Mouse (Mus musculus) embryonic facial prominence, embryonic 11.5 days (tissue): Measurements from ENCODE around the gene Tmem52. TPM values are rescaled to one million over a fixed set of nuclear protein-coding genes. Genes with fewer than 3 reads are reported as not detected.

Experiments
- polyA plus RNA-seq: library from polyadenylated mRNA; unstranded; fragments of >200 nt; fragmentation: Nextera tagmentation; extraction: Ambion mirVana; gene quantifications from 2 replicates; pipeline ENCODE4 v1.2.1, GENCODE M21; 2014

Gene Tmem52
- polyA plus RNA-seq, 1 experiment from 2014 or later, result not detected

Other genes starting within 250 kb of the Tmem52 start
- gene Ski, start 246.5 kb upstream of the Tmem52 start, polyA plus RNA-seq, result 15.4 and 15.9 TPM in 2 replicates
- 87.8 and 93.4 TPM in 2 replicates for gene Faap20, start 219.3 kb upstream of the Tmem52 start, polyA plus RNA-seq
- gene Prkcz, start 107.8 kb upstream of the Tmem52 start, polyA plus RNA-seq, result 8.1 and 12.9 TPM in 2 replicates
- gene Gabrd, start 71.0 kb upstream of the Tmem52 start, polyA plus RNA-seq, result not detected in 2 replicates
- gene Cfap74, start 59.9 kb upstream of the Tmem52 start, polyA plus RNA-seq, result 4.8 and 5.6 TPM in 2 replicates
- 677 and 691 TPM in 2 replicates for gene Gnb1, start 22.2 kb downstream of the Tmem52 start, polyA plus RNA-seq
- 110 and 112 TPM in 2 replicates for gene Nadk, start 93.3 kb downstream of the Tmem52 start, polyA plus RNA-seq
- gene Slc35e2, start 132.3 kb downstream of the Tmem52 start, polyA plus RNA-seq, result 14.6 and 16.2 TPM in 2 replicates
- gene Cdk11b, start 155.7 kb downstream of the Tmem52 start, polyA plus RNA-seq, result 65.3 and 71.2 TPM in 2 replicates
- gene Gm10563, start 176.3 kb downstream of the Tmem52 start, polyA plus RNA-seq, result not detected in 2 replicates
- gene Mmp23, start 184.3 kb downstream of the Tmem52 start, polyA plus RNA-seq, result 6.3 and 8.7 TPM in 2 replicates
- 11.0 and 11.8 TPM in 2 replicates for gene Mib2, start 200.1 kb downstream of the Tmem52 start, polyA plus RNA-seq
- gene Fndc10, start 225.2 kb downstream of the Tmem52 start, polyA plus RNA-seq, result 2.1 TPM in 2 replicates
- 147 and 151 TPM in 2 replicates for gene Ssu72, start 235.7 kb downstream of the Tmem52 start, polyA plus RNA-seq